Mouse (Mus musculus) midbrain, embryonic 11.5 days (tissue): Measurements from ENCODE around the gene Frmd5. TPM values are rescaled to one million over a fixed set of nuclear protein-coding genes. Genes with fewer than 3 reads are reported as not detected.

Experiments
- ATAC-seq: fragments of 200-750 bp; cut with Nextera tagmentation; 2 replicates; pipeline ENCODE4 v1.8.0; 2017; ENCODE audit warnings: moderate TSS enrichment, moderate library complexity; ENCODE audit not compliant: low FRiP score
- DNase-seq: peaks from one replicate; pipeline ENCODE4 v3.0.0; 2015; ENCODE audit warnings: low spot score; ENCODE audit errors: missing footprints
- H3K27ac ChIP-seq: fragments of 300-500 bp; sonication (generic); 2 replicates; pipeline ENCODE4 v1.5.1; 2014; ENCODE audit warnings: low read depth, low read length
- H3K27me3 ChIP-seq: fragments of 300-500 bp; sonication (generic); 2 replicates; pipeline ENCODE4 v1.6.1; 2014; ENCODE audit warnings: mild to moderate bottlenecking, low read length, moderate library complexity, mixed read lengths; ENCODE audit not compliant: control insufficient read depth, insufficient read depth
- H3K36me3 ChIP-seq: fragments of 300-500 bp; sonication (generic); 2 replicates; pipeline ENCODE4 v1.6.1; 2014; ENCODE audit warnings: mild to moderate bottlenecking, low read length, moderate library complexity, mixed read lengths; ENCODE audit not compliant: control insufficient read depth, insufficient read depth
- H3K4me1 ChIP-seq: fragments of 300-500 bp; sonication (generic); 2 replicates; pipeline ENCODE4 v1.6.1; 2014; ENCODE audit warnings: low read length; ENCODE audit not compliant: control insufficient read depth, insufficient read depth
- H3K4me2 ChIP-seq: fragments of 300-500 bp; sonication (generic); 2 replicates; pipeline ENCODE4 v1.6.1; 2014; ENCODE audit warnings: mild to moderate bottlenecking, moderate library complexity
- H3K4me3 ChIP-seq: fragments of 300-500 bp; sonication (generic); 2 replicates; pipeline ENCODE4 v1.5.1; 2014; ENCODE audit warnings: low read depth, low read length
- H3K9ac ChIP-seq: fragments of 300-500 bp; sonication (generic); 2 replicates; pipeline ENCODE4 v1.6.1; 2014; ENCODE audit warnings: low read length
- H3K9me3 ChIP-seq: fragments of 300-500 bp; sonication (generic); 2 replicates; pipeline ENCODE4 v1.6.1; 2016; ENCODE audit warnings: low read length; ENCODE audit not compliant: control insufficient read depth
- WGBS: fragments of 180-500 bp; shearing (Covaris S2); extraction: QIAGEN DNeasy Blood & Tissue Kit; methylation state at CpG from one replicate; pipeline ENCODE4 v1.1.7; 2014; 5-methylcytosine and 5-hydroxymethylcytosine counted together
- polyA plus RNA-seq: library from polyadenylated mRNA; unstranded; fragments of >200 nt; fragmentation: Nextera tagmentation; extraction: Ambion mirVana; gene quantifications from 2 replicates; pipeline ENCODE4 v1.2.1, GENCODE M21; 2014

Frmd5 gene
- polyA plus RNA-seq, result 12.7 and 14.6 TPM in 2 replicates

DNA sequence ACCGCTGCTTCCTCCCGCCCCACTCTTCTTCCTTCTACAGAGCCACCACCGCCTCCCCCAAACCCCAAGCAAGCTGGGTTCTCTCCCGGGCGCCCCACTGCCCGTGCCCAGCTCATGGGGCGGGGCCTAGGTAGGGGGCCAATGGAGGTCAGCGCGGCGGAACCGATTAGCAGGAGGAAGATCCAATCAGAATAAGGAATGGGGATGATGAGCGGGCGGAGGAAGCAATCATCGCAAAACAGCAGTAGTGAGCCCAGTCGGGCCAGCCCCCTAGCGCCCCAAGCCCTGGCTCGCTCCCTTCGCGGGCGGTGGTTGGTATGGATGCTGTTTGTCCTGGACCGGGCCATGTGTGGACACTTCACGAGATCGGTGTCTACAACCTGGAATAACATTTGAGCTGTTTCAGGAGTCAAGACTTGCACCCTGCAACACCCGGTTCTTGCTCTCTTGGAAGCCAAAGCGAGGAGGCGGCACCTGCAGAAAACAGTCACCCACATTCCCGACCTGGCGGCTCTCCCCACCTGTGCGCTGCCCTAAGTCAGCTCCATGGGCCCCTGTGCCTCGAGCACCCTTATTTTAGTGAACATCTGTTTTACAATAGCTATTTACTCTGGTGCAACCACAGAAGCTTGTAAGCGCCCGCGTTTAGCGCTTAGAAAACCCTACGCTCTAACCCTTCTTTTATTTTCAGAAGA, at the start of gene Frmd5:
Frmd5 (minus strand) TSS at position 129 of the 695 bp plus-strand sequence.
- peaks cover 2% of the 10 kb centered on the region; the same call in 1 of the 2 replicates for H3K27me3 ChIP-seq
- peak within 1 kb of the TSS; percentile 92 for H3K9ac ChIP-seq
- peak within 1 kb of the TSS; percentile 68 for H3K27ac ChIP-seq
- no peaks in the 10 kb centered on the region for H3K36me3 ChIP-seq
- no peaks in the 10 kb centered on the region for H3K9me3 ChIP-seq
- peaks cover 7% of the 10 kb centered on the region; the same call in 1 of the 2 replicates for H3K4me1 ChIP-seq
- H3K4me3 ChIP-seq, result peak within 1 kb of the TSS; percentile 78
- DNase-seq (peak; percentile 98), ATAC-seq (peak; percentile 98)
- 1% methylated on average over 35 of the region's 35 CpGs for WGBS
- peak within 1 kb of the TSS; percentile 95 for H3K4me2 ChIP-seq

DNA sequence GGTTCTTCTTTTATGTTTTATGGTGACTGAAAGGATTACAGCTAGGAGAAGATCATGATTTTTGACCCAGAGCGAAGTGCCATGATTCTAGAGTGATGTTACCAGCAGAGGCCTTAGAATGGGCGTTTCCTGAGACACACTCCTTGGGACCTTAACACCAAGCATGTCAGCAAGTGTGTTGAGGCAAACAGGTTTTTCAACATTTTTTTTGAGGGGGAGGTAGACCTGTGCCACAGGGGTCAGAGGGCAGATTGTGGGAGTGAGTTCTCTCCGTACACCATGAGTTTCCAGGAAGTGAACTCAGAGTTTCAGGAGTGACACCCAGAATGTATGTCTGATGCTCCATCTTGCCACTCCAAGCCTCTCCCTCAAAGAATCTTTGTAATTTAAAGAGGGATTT, 47.1 kb upstream of the Frmd5 start:
- DNase-seq (no peak), ATAC-seq (no peak)
- Histone ChIP-seq H3K27ac (no peak overlapping the region), H3K9me3 (no peaks in the 10 kb centered on the region), H3K36me3 (no peaks in the 10 kb centered on the region), H3K27me3 (peaks cover 21% of the 10 kb centered on the region), H3K4me2 (no peak overlapping the region), H3K4me3 (no peak overlapping the region), H3K9ac (no peak overlapping the region), H3K4me1 (no peaks in the 10 kb centered on the region)
- WGBS, result 85% methylated on average over 3 of the region's 3 CpGs

DNA sequence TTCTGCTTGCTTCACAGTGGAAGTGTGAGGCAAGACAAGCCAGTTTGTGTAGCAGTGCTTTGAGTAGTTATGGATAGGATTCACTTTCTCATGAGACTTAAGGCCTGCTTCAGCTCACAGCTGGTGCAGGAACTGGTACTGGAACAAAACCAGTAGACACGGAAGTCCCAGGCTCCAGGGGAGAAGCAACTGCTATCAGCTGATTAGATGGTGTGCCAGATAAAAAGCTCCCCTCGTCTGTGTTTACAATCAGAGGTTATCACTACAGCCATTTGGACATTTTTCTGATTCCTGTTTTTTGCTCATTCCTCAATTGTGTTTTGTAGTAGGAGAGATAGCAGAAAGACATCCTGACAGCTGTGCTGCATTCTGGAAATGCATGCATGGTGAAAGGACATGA, 45.2 kb upstream of the Frmd5 start:
- H3K4me2 ChIP-seq, result no peak overlapping the region

DNA sequence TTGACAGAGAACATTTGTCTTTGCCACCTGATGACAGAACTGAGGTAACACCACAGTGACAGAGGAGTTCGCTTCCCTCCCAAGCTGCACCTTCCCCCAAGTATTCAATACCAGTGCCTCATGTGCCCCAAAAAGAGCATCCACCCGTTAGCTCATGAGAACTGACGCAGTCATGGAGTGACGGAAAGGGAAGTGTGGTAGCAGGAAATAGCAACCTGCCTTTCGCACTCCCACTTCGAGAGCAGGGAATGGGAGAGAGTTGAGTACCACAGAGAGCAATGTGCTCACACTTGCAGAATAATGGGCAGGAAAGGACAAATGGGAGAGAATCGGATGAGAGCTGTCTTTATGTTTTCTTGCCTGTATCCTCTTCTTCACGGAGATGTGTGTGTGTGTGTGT, 39.2 kb upstream of the Frmd5 start:
- Histone ChIP-seq H3K27ac (no peak overlapping the region), H3K36me3 (no peaks in the 10 kb centered on the region), H3K4me2 (no peak overlapping the region), H3K9ac (no peak overlapping the region), H3K27me3 (0 out of 2 replicates have a peak, but pooled peaks cover 2% of the 10 kb centered on the region), H3K9me3 (no peaks in the 10 kb centered on the region), H3K4me1 (no peaks in the 10 kb centered on the region), H3K4me3 (no peak overlapping the region)
- ATAC-seq (no peak), DNase-seq (no peak)
- 79% methylated on average over 8 of the region's 8 CpGs for WGBS

More for the DNA sequence above, 45.2 kb upstream of the Frmd5 start:
- 77% methylated on average over 2 of the region's 2 CpGs for WGBS
- Histone ChIP-seq H3K36me3 (no peaks in the 10 kb centered on the region), H3K9me3 (no peaks in the 10 kb centered on the region), H3K27ac (no peak overlapping the region), H3K9ac (no peak overlapping the region), H3K27me3 (peaks cover 11% of the 10 kb centered on the region), H3K4me3 (no peak overlapping the region), H3K4me1 (no peaks in the 10 kb centered on the region)
- no peak for DNase-seq
- no peak for ATAC-seq

DNA sequence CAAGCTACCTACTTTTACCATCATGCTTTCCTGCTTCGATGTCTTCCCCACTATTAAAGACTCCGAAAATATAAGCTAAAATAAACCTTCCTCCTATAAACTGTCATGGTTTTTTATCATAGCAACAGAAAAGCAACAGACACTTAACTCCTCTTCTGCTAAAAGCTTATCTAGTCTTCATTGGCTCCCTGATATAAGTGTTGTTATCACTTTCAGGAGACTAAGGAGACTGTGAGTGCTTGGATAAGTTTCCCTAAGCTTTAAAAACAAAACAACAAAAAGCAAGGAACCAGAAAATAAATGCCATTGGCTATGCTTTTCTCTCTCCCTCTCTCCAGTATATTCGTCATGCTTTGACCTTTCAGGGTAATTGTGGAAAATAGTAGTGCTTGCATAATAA, 35.4 kb upstream of the Frmd5 start:
- ATAC-seq, result no peak
- H3K4me2 ChIP-seq, result no peak overlapping the region
- WGBS, result 86% methylated on average over 3 of the region's 3 CpGs

DNA sequence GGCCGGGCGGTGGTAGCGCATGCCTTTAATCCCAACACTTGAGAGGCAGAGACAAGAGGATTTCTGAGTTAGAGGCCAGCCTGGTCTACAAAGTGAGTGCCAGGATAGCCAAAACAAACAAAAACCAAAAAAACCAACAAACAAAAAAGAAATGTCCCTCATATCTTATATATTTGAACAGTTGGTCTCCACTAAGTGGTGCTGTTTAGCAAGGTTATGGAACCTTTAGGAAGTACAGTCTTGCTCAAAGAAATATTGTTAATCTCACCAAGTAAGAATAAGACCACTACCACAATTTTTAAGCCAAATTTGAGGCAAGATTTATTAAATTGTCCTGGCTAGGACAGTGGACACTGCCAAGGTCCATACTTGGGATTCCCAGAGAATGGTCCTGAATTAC, 34.6 kb upstream of the Frmd5 start:
- no peaks in the 10 kb centered on the region for H3K9me3 ChIP-seq
- H3K27me3 ChIP-seq, result no peaks in the 10 kb centered on the region
- WGBS, result 97% methylated on average over 3 of the region's 3 CpGs
- no peak overlapping the region for H3K4me3 ChIP-seq
- no peaks in the 10 kb centered on the region for H3K36me3 ChIP-seq
- no peak for ATAC-seq
- no peak for DNase-seq
- no peak overlapping the region for H3K27ac ChIP-seq
- H3K4me1 ChIP-seq, result no peaks in the 10 kb centered on the region
- no peak overlapping the region for H3K4me2 ChIP-seq
- no peak overlapping the region for H3K9ac ChIP-seq

More for the DNA sequence above, 35.4 kb upstream of the Frmd5 start:
- H3K4me3 ChIP-seq, result no peak overlapping the region
- no peaks in the 10 kb centered on the region for H3K36me3 ChIP-seq
- H3K27ac ChIP-seq, result no peak overlapping the region
- H3K27me3 ChIP-seq, result no peaks in the 10 kb centered on the region
- H3K4me1 ChIP-seq, result no peaks in the 10 kb centered on the region
- no peak for DNase-seq
- H3K9ac ChIP-seq, result no peak overlapping the region
- H3K9me3 ChIP-seq, result no peaks in the 10 kb centered on the region

DNA sequence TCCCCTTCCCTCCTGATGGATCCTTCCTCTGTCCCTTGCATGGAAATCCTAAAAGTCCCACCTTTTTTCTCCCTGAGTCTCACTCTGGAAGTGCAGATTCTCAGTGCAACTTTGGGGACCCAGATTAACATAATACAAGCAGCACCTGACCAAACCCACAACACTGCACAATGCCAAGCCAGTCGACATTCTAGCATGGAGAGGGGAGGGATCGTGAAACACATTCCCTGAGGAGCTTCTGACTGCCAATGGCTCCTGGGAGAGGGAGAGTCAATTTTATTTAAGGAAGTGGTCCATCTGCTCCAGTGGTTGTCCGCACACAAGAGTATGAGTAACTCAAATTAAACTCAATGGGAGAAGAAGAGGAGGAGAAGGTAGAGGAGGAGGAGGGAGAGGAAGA, 28.0 kb upstream of the Frmd5 start:
- no peaks in the 10 kb centered on the region for H3K27me3 ChIP-seq
- H3K4me1 ChIP-seq, result peaks cover 2% of the 10 kb centered on the region; the same call in 1 of the 2 replicates
- H3K9ac ChIP-seq, result no peak overlapping the region
- no peaks in the 10 kb centered on the region for H3K9me3 ChIP-seq
- WGBS, result 42% methylated on average over 3 of the region's 3 CpGs
- no peak overlapping the region for H3K27ac ChIP-seq
- H3K4me2 ChIP-seq, result no peak overlapping the region
- no peaks in the 10 kb centered on the region for H3K36me3 ChIP-seq
- ATAC-seq, result no peak
- no peak for DNase-seq
- no peak overlapping the region for H3K4me3 ChIP-seq

DNA sequence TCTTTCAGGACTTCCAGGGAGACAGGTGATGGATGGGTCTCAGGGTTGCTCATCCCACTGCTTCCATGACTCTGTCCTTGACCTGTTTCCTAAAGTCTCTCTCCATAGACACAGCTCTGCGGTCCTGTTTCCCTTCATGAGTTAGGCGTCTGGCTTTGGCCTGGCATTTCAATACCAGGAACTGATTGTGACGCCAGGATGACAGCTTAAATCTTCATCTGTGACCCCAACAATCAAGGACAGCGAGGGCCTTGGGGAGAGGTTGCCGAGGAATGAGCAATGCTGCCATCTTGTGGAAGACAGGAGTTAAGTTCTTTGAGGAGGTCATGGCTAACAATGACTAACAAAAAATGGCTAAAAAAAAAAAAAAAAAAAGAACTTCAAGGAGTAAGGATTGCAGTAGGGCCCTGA, 25.6 kb upstream of the Frmd5 start:
- H3K27me3 ChIP-seq, result no peaks in the 10 kb centered on the region
- no peak overlapping the region for H3K27ac ChIP-seq
- no peaks in the 10 kb centered on the region for H3K9me3 ChIP-seq
- no peaks in the 10 kb centered on the region for H3K36me3 ChIP-seq
- peak; percentile 94 for DNase-seq
- 9% methylated on average over 5 of the region's 5 CpGs for WGBS
- H3K9ac ChIP-seq, result no peak overlapping the region
- H3K4me3 ChIP-seq, result no peak overlapping the region
- H3K4me1 ChIP-seq, result peaks cover 2% of the 10 kb centered on the region; the same call in 1 of the 2 replicates
- ATAC-seq, result peak; percentile 55; the same call in 1 of the 2 replicates
- no peak overlapping the region for H3K4me2 ChIP-seq

DNA sequence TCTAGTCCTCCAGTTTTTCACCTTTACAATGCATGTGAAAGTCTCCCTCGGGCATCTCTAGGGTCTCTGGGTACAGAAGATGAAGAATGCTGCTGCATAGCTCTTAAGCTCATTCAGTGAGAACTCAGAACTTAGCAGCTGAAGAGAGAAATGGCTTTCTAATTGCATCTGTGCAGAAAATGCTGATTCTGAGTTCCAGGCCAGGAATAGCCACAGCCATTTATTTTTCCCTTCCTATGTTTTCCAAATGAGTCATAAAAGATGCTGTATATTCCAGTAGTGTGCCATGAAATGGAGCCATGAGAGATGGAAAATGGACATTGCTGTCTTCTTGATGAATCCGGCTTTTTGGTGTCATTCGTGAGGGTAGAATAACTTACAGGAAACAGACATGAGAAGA, 21.5 kb upstream of the Frmd5 start:
- WGBS, result 85% methylated on average over 3 of the region's 3 CpGs
- Histone ChIP-seq H3K4me2 (no peak overlapping the region), H3K27ac (no peak overlapping the region), H3K4me1 (peaks cover 2% of the 10 kb centered on the region; the same call in 1 of the 2 replicates), H3K9me3 (no peaks in the 10 kb centered on the region), H3K27me3 (no peaks in the 10 kb centered on the region), H3K36me3 (no peaks in the 10 kb centered on the region), H3K4me3 (no peak overlapping the region), H3K9ac (no peak overlapping the region)
- ATAC-seq (no peak), DNase-seq (no peak)
